Mouse (Mus musculus) thymus, adult 18-20 months (tissue): ENCODE measurements at regions not wholly inside any gene's neighbourhood (a gene's known extent, or its start where the extent isn't known, plus 50 kb on each side); places are given as distances from the start of the nearest gene placed in this dataset.
"Not testable (repeated sequence)": the region's sequence is repeated elsewhere in the genome, so short reads cannot be mapped to it uniquely, and the experiment has no call there.

Source experiments
- DNase-seq, 2 experiments: peaks; one replicate each; pipeline ENCODE4 v3.0.0; 2022; ENCODE audit warnings: mixed read lengths in 2 of 2

DNA sequence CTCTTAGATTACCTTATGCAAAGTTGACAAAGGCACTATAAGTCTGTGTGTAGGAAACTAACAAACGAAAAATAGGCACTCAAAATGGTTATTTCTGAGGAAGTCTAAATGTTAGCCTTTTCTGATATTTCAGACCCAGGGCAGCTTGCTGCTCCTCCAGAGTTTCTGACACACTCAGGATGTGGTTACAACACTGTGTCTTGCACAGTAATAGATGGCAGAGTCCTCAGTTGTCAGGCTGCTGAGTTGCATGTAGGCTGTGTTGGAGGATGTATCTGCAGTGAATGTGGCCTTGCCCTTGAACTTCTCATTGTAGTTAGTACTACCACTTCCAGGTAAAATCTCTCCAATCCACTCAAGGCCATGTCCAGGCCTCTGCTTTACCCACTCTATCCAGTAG, 1039.7 kb downstream of the Adam6a start:
- DNase-seq, result peak in 1 of 2 experiments; percentile 35

- peak; percentile 69 to 86 for DNase-seq
Observed at GRCm38 (mm10) chr12:114587227-114587626, 1043.5 kb downstream of the Adam6a start.

GRCm38 (mm10) chr12:114597672-114598071, 1054.0 kb downstream of the Adam6a start:
- peak; percentile 48 to 72 for DNase-seq

GRCm38 (mm10) chr12:114609171-114609570, 1065.5 kb downstream of the Adam6a start:
- DNase-seq, result peak; percentile 40 to 76

- DNase-seq, result peak; percentile 53 to 76
Observed at GRCm38 (mm10) chr12:114612108-114612507, 1068.4 kb downstream of the Adam6a start.

GRCm38 (mm10) chr12:114615179-114615578, 1071.5 kb downstream of the Adam6a start:
- DNase-seq, result peak; percentile 48 to 68

DNA sequence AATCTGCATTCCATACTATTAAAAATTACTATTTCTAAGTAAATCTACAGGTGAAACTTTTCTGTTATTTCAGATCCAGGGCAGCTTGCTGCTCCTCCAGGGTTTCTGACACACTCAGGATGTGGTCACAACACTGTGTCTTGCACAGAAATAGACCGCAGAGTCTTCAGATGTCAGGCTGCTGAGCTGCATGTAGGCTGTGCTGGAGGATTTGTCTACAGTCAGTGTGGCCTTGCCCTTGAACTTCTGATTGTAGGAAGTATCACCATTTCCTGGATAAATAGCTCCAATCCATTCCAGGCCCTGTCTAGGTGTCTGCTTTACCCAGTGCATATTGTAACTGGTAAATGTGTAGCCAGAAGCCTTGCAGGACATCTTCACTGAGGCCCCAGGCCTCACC, 1072.0 kb downstream of the Adam6a start:
- peak; percentile 56 to 76 for DNase-seq

GRCm38 (mm10) chr12:114641089-114641488, 1097.4 kb downstream of the Adam6a start:
- no peak for DNase-seq

- DNase-seq, result no peak
Observed at GRCm38 (mm10) chr12:114646372-114646771, 1102.7 kb downstream of the Adam6a start.

DNA sequence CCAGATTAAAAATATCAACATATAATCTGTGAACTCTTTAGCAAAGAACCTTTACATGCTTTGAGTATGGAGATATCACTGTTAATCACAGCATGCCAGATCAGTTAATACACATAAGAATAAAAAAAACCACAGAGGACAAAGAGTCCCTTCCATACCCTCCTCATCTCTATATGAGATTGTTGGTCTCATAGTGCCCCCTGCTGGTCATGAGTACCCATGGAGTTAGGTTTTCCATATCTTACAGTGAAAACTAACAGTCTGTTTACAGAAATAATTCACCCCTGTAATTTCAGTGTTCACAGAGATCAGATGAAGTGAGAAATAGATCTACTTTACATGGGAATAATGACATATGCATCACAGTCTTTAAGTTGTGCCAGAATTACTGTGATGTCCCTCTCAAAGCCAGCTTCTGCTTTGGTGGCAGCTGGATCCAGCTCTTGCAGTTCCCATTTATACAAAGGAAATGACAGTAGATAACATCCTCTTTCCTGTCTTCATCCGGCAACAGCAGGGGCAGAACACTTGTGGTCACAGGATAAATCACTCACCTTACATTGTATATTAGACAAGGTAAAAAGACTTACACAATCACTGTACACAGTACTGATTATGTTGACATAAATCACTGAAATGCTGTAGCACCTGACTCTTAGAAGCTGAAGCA, 1106.9 kb downstream of the Adam6a start:
- DNase-seq, result peak in 1 of 2 experiments; percentile 15

DNA sequence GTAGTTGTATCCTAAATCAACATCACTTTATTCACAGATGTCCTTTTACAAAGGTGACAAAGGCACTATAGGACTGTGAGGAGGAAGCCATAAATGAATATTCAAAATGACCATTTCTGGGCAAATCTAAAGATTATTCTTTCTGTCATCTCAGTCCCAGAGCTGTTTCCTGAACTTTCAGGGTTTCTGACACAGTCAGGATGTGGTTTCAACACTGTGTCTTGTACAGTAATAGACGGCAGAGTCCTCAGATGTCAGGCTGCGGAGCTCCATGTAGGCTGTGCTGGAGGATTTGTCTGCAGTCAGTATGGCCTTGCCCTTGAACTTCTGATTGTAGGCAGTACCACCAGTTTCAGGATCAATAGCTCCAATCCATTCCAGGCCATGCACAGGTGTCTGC, 1113.4 kb downstream of the Adam6a start:
- DNase-seq, result not testable (repeated sequence)
